Mouse (Mus musculus): ENCODE data around the gene Gm9936.
"Not testable (repeated sequence)": the region's sequence is repeated elsewhere in the genome, so short reads cannot be mapped to it uniquely, and the experiment has no call there.

Gm9936 gene

DNA sequence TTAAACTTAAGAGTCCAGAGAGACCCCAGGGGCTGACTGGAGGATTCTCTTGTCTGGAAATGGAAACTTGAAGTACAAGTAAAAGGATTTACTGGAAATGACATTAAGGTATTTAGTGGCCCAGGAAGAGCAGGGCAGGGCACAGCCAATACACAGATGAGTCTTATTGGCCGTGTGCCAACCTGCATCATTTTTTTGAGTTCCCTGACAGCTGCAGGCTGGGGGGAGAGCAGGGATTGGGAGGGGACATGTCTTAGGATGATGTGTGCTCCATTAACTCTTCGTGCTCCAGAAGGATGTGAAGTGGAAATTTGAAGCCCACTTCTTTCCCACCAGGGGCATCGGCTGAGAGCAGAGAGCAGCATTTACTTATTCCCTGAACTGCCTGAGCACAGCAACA lies 16.3 kb downstream of the Gm9936 start:
- not testable (repeated sequence) for DNase-seq (ENCODE audit: inconsistent age in 2 of 2, low spot score in 1 of 2)

- not testable (repeated sequence) for DNase-seq (ENCODE audit: inconsistent age in 2 of 2, low spot score in 1 of 2)
These were observed 18.0 kb downstream of the Gm9936 start for GRCm38 (mm10) chr5:114840481-114840880.

DNA sequence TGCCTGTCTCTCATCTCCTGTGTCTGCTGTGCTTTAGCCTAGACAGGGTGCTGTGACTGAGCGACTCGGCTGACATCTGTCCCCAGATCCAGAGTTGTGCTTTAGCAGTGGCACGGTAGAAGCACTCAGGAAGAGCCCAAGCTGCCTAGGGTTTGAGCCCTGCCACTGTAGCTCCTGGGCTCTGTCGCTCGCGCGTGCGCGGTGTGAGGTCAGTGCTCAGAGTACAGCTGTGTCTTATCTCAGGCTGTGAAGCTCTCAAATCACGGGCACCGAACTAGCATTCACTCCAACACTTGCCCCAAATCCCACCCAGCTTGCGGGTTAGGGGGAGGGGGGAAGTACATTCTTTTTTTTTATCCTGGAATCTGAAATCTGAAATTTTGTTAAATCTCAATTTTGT lies 21.6 kb downstream of the Gm9936 start:
- no peak for DNase-seq (ENCODE audit: inconsistent age in 2 of 2, low spot score in 1 of 2)

GRCm38 (mm10) chr5:114829740-114830139 lies 28.7 kb downstream of the Gm9936 start:
- no peak for DNase-seq (ENCODE audit: inconsistent age in 2 of 2, low spot score in 1 of 2)

GRCm38 (mm10) chr5:114827427-114827826 lies 31.1 kb downstream of the Gm9936 start:
- DNase-seq (ENCODE audit: inconsistent age in 2 of 2, low spot score in 1 of 2), result peak in 1 of 2 experiments; percentile 41

DNA sequence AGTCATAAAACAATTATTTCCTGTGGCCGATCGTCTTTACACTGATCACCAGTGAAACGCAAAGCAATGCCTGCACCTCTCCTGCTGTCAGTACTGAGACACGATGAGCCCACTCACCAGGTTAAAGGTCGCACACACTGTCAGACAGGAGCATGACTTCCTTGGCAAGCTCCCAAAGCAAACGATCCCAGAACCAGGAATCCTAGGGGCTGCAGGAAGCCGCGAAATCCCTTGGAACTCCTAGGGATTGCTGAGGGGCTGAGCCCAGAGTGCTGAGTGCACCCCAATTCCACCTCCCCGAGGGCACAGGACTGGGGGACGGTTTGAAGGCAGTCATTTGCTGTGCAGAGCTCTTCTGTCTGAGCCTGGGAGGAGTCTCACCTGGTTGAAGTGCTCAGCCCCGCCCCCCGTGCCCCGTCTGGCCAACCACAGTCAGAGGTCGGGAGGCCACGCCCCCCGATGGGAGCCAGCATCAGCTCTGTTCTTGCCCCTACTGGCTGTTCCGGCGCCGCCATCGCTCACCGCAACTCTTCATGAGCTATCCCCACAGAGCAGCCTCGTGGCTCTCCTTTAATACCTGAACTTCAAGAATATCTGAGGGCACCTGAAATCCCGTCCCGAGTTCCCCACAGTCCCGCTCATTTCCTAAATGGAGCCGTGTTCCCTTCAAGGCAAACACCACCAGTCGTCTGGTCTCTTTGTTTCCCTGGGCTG lies 32.3 kb downstream of the Gm9936 start:
- DNase-seq (ENCODE audit: inconsistent age in 2 of 2, low spot score in 1 of 2), result peak; percentile 63 to 66

- DNase-seq (ENCODE audit: inconsistent age in 2 of 2, low spot score in 1 of 2), result peak; percentile 44 to 86
These were observed 34.3 kb downstream of the Gm9936 start for GRCm38 (mm10) chr5:114824197-114824596.

DNA sequence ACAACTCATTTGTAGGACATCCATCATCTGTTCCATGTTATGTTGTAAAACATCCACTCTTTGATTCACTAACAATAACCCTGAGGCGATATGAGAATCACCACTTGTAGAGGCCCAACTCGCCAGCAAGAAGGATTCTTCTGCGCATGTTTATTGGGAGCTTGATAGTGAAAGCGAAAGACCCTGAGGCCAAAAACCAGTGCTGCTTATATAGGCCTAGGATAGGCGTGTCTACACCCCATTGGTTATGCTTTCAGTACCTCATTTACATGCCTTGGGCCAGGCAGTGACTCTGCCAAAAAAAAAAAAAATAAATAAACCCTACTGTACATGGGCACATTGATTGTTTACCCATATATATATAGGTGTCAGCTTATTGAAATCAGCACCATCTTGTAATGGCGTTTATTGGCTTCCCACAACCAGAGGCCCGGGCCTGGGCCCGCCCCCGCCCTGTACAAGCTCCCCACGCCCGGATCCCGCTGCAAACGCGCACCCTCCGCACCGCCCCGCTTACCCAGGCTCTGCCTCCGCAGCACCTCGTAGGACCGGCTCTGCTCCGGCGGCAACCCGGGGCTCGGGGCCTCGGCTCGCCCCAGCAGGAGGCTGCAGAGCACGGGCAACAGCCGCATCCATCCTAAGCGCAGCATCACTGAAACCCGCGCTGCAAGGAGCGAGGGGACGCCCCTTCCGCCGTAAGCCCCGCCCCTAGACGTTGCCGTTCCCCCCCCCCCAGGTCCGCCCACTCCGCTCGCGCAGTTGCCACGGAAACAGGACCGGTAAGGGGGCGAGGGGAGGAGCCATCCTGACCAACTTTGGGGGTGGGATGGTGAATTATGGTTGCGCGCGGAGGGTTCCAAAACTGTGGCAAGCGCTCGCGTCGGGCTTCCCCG lies 35.4 kb downstream of the Gm9936 start, which contains the start of gene 1500011B03Rik:
TSS of gene 1500011B03Rik (minus strand) at position 673 of the 893 bp plus-strand sequence.
- DNase-seq (ENCODE audit: inconsistent age in 2 of 2, low spot score in 1 of 2), result peak; percentile 71 to 88

- DNase-seq (ENCODE audit: inconsistent age in 2 of 2, low spot score in 1 of 2), result no peak
These were observed 40.4 kb downstream of the Gm9936 start for GRCm38 (mm10) chr5:114818124-114818523.

- no peak for DNase-seq (ENCODE audit: inconsistent age in 2 of 2, low spot score in 1 of 2)
These were observed 41.9 kb downstream of the Gm9936 start for GRCm38 (mm10) chr5:114816599-114816998.

- peak; percentile 89 to 94 for DNase-seq (ENCODE audit: inconsistent age in 2 of 2, low spot score in 1 of 2)
These were observed 44.8 kb downstream of the Gm9936 start for GRCm38 (mm10) chr5:114813525-114814181.

- DNase-seq (ENCODE audit: inconsistent age in 2 of 2, low spot score in 1 of 2), result no peak
These were observed 48.7 kb downstream of the Gm9936 start for GRCm38 (mm10) chr5:114809826-114810225.

DNA sequence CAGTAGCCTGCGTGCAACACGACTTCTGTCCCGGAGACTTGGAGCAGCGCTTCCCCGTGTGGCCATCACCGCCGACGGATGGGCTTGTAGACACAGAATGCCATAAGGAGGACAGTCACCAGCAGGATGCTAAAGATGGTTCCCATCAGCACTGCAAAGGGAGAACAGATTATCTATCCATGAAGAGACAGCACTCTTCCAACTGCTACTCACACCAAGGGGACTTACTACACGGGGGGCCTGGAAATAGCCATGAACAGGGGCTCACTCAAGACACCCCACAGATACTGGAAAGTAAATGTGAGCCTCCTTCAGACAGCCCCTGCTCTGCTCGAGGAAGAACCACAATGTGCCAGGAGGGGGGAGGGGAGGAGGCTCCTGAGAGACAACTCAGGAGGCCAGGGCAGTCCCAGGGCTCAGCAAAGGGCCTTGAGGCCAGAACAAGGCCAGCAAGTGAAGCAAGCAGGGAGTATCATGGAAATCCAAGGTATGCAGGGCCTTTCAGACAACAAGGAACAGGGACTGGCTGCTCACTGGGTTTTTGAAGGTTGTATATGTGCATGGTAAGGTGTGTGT lies 49.2 kb downstream of the Gm9936 start:
- peak; percentile 67 to 86 for DNase-seq (ENCODE audit: inconsistent age in 2 of 2, low spot score in 1 of 2)

DNA sequence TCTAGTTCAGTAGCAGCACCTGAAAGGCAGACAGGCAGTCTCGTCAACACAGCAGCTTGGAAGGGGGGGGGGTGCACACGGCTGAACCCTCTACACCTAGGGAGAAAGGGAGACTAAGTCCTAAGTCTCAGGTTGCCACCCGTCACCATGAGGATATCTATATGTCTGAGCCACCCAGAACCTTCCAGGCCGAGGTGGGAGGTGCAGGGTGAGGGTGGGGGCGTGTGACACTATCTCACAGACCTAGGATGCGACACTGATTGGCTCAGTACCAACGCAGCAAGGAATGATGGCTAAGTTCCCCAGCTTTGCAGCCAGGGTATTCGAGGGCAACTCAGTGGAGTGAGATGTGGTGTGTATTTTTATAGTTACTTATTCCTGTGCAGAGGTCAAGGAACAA lies 50.1 kb downstream of the Gm9936 start:
- no peak for DNase-seq (ENCODE audit: inconsistent age in 2 of 2, low spot score in 1 of 2)

GRCm38 (mm10) chr5:114807893-114808292 lies 50.6 kb downstream of the Gm9936 start:
- DNase-seq (ENCODE audit: inconsistent age in 2 of 2, low spot score in 1 of 2), result no peak

- DNase-seq (ENCODE audit: inconsistent age in 2 of 2, low spot score in 1 of 2), result no peak
These were observed 51.0 kb downstream of the Gm9936 start for GRCm38 (mm10) chr5:114807468-114807867.

GRCm38 (mm10) chr5:114807063-114807462 lies 51.4 kb downstream of the Gm9936 start:
- no peak for DNase-seq (ENCODE audit: inconsistent age in 2 of 2, low spot score in 1 of 2)

DNA sequence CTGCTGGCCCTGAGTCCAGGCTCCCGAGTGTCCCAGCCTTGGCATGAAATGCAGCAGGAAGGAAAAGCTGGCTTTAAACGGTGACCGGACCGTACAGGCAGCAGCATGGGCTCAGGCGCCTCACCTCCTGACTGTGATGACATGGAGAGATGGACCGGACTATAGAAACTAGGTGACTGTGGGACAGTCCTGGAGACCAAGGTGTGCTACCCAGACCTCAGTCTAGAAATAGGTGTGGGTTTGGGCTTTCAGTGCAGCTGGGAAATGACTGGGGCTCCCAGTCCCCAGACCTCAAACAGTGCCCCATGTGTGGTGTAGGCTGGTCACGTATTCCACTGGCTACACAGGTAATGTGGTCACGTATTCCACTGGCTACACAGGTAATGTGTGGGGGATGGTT lies 51.8 kb downstream of the Gm9936 start:
- DNase-seq (ENCODE audit: inconsistent age in 2 of 2, low spot score in 1 of 2), result no peak

Data from adrenal gland, adult (tissue).